Mouse (Mus musculus): ENCODE results near the gene Tmem200a. TPM values are rescaled to one million over a fixed set of nuclear protein-coding genes. Genes with fewer than 3 reads are reported as not detected.

The Tmem200a gene
- total RNA-seq, 2 experiments from 2014 or later: 1.0 to 1.3 TPM

GRCm38 (mm10) chr10:25877731-25878130 is 201.1 kb downstream of the Tmem200a start:
- DNase-seq: no peak

GRCm38 (mm10) chr10:25876809-25877208 is 202.0 kb downstream of the Tmem200a start:
- no peak for DNase-seq

GRCm38 (mm10) chr10:25868739-25869138 is 210.1 kb downstream of the Tmem200a start:
- DNase-seq: no peak

Other genes starting within 250 kb of the Tmem200a start
- not detected for gene Gm9767, start 797 bp downstream of the Tmem200a start, total RNA-seq (2021)
- gene Samd3, start 150.7 kb upstream of the Tmem200a start, total RNA-seq (2021): not detected

Data from gastrocnemius, postnatal 10 days (tissue).